Mouse (Mus musculus): ENCODE results near the gene Arl1.
A peak's percentile ranks its signal among the peaks of the same experiment; 100 is the strongest.

DNA sequence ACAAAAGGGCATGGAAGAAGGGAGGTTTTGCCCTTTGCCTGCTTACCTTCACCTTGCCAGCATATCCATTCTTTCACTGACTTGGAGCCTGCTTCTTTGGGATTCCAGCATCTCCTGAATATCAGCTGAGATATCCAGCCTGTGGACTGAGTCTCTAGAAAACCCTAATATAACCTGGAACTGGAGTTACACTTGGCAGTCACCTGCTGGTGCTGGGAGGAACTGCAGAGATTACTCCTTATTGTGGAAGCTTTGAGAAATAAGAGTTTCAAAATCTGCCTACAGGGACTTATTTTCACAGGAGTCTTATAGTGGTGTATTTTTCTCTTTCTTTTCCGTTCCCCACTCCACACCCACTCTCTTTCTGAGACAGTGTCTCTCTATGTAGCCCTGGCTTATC is 3.5 kb upstream of the Arl1 start:
- peak; percentile 55 for TF ChIP-seq CTCF (IDR thresholded peaks at IDR 0.05; ENCODE audit: low read depth)
- TF ChIP-seq EP300 (IDR thresholded peaks at IDR 0.05; ENCODE audit: low read depth), result no peak

Measured in heart, postnatal 0 days (tissue).